Mouse (Mus musculus) cerebellum, adult 11-12 months (tissue): ENCODE results near the gene Ahrr.

Source experiments
- DNase-seq: peaks from one replicate; pipeline ENCODE4 v3.0.0; 2022

Ahrr gene

DNA sequence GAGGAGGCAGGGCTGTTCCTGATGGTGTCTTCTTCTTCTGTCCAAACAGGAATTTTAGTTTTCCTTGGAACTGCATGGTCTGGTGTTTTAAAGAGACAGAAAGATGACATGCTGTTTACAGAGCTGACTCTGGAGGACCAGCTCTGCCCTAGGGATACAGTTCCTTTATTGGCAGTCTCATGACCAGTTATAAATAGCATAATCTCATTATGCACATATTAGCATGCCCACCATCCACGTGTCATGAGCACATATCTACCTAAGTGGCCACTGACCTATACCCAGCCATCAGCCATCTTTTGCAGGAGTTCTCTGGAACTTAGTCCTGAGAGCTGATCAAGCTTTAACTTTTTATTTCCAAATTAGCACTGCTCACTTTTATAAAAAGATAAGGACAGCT is 71.5 kb downstream of the Ahrr start:
- no peak for DNase-seq

- DNase-seq = no peak
Measured at GRCm38 (mm10) chr13:74218441-74218840, 73.7 kb downstream of the Ahrr start.

- no peak for DNase-seq
Measured at GRCm38 (mm10) chr13:74208986-74209345, 83.2 kb downstream of the Ahrr start.

DNA sequence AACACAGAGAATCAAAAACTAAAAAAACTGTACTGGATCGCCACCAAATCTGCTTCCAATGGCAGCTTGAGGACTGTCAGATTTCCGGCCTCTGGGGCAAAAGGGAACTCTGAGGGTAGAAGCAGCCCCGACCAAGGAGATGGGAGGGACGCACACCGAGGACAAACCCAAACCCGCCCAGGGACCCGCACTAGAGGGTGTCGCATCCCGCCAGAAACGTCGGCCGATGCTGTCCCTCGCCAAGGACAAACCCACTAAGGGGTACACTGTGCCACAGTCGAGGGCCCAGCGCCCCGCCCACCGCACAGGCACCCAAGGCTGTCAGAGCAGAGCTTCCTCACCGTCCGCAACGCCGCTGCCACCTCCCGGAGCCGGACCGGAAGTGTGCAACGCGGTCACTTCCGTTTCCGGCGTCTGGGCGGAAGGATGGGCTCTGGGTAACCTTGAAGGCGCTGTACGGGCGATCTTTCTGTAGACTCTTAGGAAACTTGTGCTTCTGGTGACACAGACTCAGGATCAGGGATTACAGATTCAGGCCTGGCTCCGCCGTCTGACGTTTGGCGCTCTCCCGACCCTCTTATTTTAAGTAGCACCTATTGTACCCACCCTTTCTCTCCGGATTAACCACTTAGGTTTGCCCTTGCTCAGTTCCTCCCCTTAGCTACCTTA is 83.7 kb downstream of the Ahrr start, which contains the start of gene Exoc3:
Exoc3 (minus strand) TSS at position 416 of the 669 bp plus-strand sequence.
- peak; percentile 90 for DNase-seq

DNA sequence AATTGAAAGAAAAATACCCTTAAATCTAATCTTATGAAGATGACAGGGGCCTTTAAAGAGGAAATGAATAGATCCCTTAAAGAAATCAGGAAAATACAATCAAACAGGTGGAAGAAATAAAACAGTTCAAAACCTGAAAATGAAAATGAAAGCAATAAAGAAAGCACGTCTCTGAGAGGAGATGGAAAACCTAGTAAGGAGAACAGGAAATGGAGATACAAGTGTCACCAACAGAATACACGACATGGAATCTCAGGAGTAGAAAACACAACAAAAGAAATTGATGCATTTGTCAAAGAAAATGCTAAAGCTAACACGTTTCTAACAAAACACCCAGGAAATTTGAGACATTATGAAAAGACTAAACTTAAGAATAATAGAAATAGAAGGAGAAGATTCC is 95.7 kb downstream of the Ahrr start:
- no peak for DNase-seq

DNA sequence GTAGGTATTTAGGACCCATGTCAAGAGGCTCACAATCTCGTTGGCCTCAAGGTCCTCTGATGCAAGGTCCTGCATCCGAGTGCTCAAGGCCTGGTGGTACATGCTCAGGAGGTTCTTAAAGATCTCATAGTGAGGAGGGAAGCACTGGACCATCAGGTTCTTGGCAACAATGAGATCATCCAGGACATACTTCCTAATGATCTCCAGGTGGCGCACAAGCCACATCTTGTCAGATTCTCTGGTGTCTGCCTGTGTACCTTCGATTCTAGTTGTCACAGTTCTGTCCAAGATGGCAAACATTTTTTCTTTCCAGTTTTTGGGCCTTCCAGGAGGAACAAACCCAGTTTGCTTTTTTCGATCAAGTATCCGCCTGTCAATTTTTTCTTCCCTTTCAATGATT is 99.5 kb downstream of the Ahrr start:
- DNase-seq = no peak

- no peak for DNase-seq
Measured at GRCm38 (mm10) chr13:74183011-74183695, 109.0 kb downstream of the Ahrr start.

- no peak for DNase-seq
Measured at GRCm38 (mm10) chr13:74172036-74172435, 120.1 kb downstream of the Ahrr start.

GRCm38 (mm10) chr13:74169446-74170164 is 122.5 kb downstream of the Ahrr start:
- DNase-seq = no peak

- DNase-seq = no peak
Measured at GRCm38 (mm10) chr13:74167492-74167891, 124.6 kb downstream of the Ahrr start.

DNA sequence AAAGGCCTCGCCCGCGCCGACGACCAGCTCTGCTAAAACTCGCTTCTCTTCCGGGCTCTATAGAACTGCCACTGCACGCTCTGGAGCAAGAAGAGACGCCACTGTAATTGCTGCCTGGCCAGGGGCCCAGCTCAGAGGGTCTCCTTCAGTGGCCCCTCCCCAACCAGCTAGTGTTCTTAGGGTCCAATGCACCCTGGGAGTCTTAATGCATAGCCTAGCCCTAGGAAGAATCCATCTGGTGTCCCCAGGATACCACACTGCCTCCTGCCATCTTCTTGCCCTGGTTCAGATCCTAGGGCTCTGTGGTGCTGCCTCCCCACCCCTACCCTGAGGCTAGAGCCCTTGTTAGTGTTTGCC is 125.1 kb downstream of the Ahrr start:
- no peak for DNase-seq

DNA sequence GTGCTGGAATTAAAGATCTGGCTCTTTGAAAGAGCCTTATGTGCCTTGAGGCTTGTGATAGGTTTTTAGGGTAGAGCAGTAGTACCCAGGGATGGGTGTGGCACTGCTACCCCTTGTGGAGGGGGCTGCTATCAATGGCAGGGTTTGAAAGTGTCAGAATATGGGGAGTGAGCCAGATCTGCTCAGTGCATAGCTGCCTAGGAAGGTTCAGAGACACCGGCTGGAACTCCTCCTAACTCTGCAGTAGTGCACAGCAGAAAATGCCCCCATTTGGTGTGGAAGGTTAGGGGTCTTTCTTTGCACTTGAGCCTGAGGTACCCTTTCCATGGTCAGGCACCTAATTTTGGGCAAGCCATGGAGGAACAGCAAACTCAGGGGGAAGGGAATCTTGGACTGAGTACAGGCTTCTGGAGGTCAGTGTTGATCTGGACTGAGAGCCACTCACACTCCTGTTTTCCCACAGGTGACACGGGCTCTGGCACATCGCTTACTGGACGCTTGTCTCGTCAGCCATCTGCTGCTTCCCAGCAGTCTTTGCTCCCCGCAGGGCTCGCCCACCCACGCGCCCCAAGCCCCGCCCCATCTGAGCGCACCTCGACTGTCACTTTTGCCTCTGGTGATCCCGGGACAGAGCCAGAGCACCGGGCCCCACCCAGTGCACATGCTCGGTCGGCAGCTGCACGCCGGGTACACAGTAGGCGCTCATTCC is 125.6 kb downstream of the Ahrr start:
- DNase-seq = peak; percentile 37
